Mouse (Mus musculus): ENCODE measurements around the gene Abcc4.

Abcc4 gene

GRCm38 (mm10) chr14:118434842-118435241 lies 271.2 kb downstream of the Abcc4 start:
- no peak for DNase-seq (ENCODE audit: low spot score)

GRCm38 (mm10) chr14:118433848-118434247 lies 272.2 kb downstream of the Abcc4 start:
- DNase-seq (ENCODE audit: low spot score) = no peak
